In the genomic region with DNA sequence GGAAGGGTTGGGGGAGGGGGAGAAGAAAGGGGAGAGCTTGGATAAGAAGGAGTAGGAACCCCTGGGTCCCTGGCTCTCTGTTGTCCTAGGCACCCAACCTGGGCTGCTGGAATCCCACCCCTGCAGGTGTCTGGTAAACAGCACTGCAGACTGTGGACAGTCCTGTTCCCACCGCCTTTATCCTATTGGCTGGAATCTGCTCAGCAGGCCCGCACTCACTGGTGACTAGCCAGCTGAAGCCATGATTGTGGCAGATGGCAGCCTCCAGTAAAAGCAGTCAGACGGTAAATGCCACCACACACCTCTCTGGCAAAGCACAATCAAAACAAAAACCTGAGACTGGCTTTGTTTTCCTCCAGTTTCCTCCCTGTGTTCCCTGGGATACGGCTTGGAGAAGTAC, we compare ENCODE assay signal across 10 mouse cellular contexts. TPM values are rescaled to one million over a fixed set of nuclear protein-coding genes. Genes with fewer than 3 reads are reported as not detected.
DNase-seq lines count a peak whose midpoint lies in the region.
"Had no signal": no experiment of that assay in that cellular context is flagged by ENCODE, and none has a peak within 500 bp of the region (broad histone marks: within the 10 kb centered on the region; RNA-seq: fewer than 3 reads in every experiment).

No protein-coding gene starts in this region.

- DNase-seq in kidney, postnatal 4 days = peak; percentile 28 to 43
- no peak for DNase-seq in kidney, adult 11 months
- DNase-seq in right cerebral cortex, adult 2 months (ENCODE audit: low spot score in 2 of 2) = peak; percentile 40 to 62
- no peak for DNase-seq in right cerebral cortex, postnatal 36 days (ENCODE audit: low spot score in 2 of 2)
- DNase-seq in cerebellum, postnatal 14 days = peak; percentile 88 to 91
- DNase-seq in embryo, embryonic 10 days (ENCODE audit: low spot score) = no peak
- no peak for DNase-seq in heart, postnatal 10 days
- DNase-seq: adrenal gland, postnatal 10 days; kidney, adult 9 months; lung, adult 2 months had no signal

- intact Hi-C loops in heart, postnatal 10 days (cut with DNase I) = no loop called here

RNA-seq across cellular contexts. Expression of gene Prkag2, which starts 45.2 kb away (rescaled TPM):
- total RNA-seq in heart, postnatal 10 days (2021) = 10 to 100 TPM; 82.5 to 85.2 TPM

Comparison
In these comparisons a context has a peak if more than half of its experiments do, and no peak if none do; other contexts are left out.
1. DNase-seq: peak in kidney, postnatal 4 days (2 of 2), right cerebral cortex, adult 2 months (2 of 2) and cerebellum, postnatal 14 days (2 of 2); none in kidney, adult 11 months (single experiment), right cerebral cortex, postnatal 36 days (0 of 2), embryo, embryonic 10 days (single experiment) and heart, postnatal 10 days (0 of 2).